Mouse (Mus musculus) forebrain, embryonic 14.5 days (tissue): ENCODE measurements at regions not wholly inside any gene's neighbourhood (a gene's known extent, or its start where the extent isn't known, plus 50 kb on each side); places are given as distances from the start of the nearest gene placed in this dataset.

Source experiments
- ATAC-seq: fragments of 200-750 bp; cut with Nextera tagmentation; 2 replicates; pipeline ENCODE4 v1.8.0; 2017; ENCODE audit warnings: mild to moderate bottlenecking, moderate library complexity
- DNase-seq: peaks from one replicate; pipeline ENCODE4 v3.0.0-alpha.2; 2015; ENCODE audit warnings: low spot score
- H3K27ac ChIP-seq: fragments of 300-500 bp; sonication (generic); 2 replicates; pipeline ENCODE4 v1.5.1; 2014; ENCODE audit warnings: low read depth, mild to moderate bottlenecking, control low read depth, low read length, moderate library complexity
- H3K27me3 ChIP-seq: fragments of 300-500 bp; sonication (generic); replicated peaks from 2 replicates; pipeline ENCODE4 v1.6.1; 2014; ENCODE audit warnings: low read length, control low read depth, mixed read lengths; ENCODE audit not compliant: control insufficient read depth, insufficient read depth
- H3K36me3 ChIP-seq: fragments of 300-500 bp; sonication (generic); 2 replicates; pipeline ENCODE4 v1.6.1; 2014; ENCODE audit warnings: low read length, control low read depth; ENCODE audit not compliant: control insufficient read depth, insufficient read depth
- H3K4me1 ChIP-seq: fragments of 300-500 bp; sonication (generic); 2 replicates; pipeline ENCODE4 v1.6.1; 2014; ENCODE audit warnings: antibody characterized with exemption, low read length, control low read depth; ENCODE audit not compliant: control insufficient read depth, insufficient read depth
- H3K4me2 ChIP-seq: fragments of 300-500 bp; sonication (generic); 2 replicates; pipeline ENCODE4 v1.6.1; 2014; ENCODE audit warnings: mild to moderate bottlenecking, control low read depth, low read length
- H3K4me3 ChIP-seq: fragments of 300-500 bp; sonication (generic); 2 replicates; pipeline ENCODE4 v1.5.1; 2014; ENCODE audit warnings: low read depth, low read length, control low read depth
- H3K9ac ChIP-seq: fragments of 300-500 bp; sonication (generic); 2 replicates; pipeline ENCODE4 v1.6.1; 2014; ENCODE audit warnings: mild to moderate bottlenecking, low read length, control low read depth, moderate library complexity
- H3K9me3 ChIP-seq: fragments of 300-500 bp; sonication (generic); replicated peaks from 2 replicates; pipeline ENCODE4 v1.6.1; 2016; ENCODE audit warnings: low read length, control low read depth, mixed read lengths; ENCODE audit not compliant: control insufficient read depth
- WGBS: fragments of 180-500 bp; shearing (Covaris S2); extraction: QIAGEN DNeasy Blood & Tissue Kit; methylation state at CpG from one replicate; pipeline ENCODE4 v1.1.7; 2014; 5-methylcytosine and 5-hydroxymethylcytosine counted together

DNA sequence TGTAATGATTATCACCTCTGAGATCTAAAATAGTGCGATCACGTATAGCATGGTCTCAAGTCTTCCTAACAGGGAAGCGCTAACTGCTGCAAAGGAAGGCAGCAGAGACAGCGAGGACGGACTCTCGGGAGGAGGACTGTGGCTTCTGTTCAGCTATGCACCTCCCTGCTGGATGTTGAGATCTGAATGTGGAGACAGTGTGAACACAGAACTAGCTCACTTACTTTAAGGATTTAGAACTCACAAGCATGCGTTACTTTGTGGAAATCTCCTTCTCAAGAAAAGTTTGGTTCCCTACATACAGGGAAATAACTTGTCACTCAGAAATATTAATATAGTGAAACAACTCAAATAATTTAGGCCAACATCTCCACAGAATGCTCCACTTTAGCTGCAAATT, 109.8 kb downstream of the Nhlrc3 start:
- no peak overlapping the region for H3K27ac ChIP-seq
- no peak overlapping the region for H3K4me3 ChIP-seq
- no peaks in the 10 kb centered on the region for H3K36me3 ChIP-seq
- no peaks in the 10 kb centered on the region; the same call in 1 of the 2 replicates for H3K9me3 ChIP-seq
- WGBS = 81% methylated on average over 7 of the region's 7 CpGs
- DNase-seq = no peak
- no peaks in the 10 kb centered on the region for H3K4me1 ChIP-seq
- no peak overlapping the region for H3K9ac ChIP-seq
- no peaks in the 10 kb centered on the region for H3K27me3 ChIP-seq
- ATAC-seq = no peak
- H3K4me2 ChIP-seq = no peak overlapping the region

DNA sequence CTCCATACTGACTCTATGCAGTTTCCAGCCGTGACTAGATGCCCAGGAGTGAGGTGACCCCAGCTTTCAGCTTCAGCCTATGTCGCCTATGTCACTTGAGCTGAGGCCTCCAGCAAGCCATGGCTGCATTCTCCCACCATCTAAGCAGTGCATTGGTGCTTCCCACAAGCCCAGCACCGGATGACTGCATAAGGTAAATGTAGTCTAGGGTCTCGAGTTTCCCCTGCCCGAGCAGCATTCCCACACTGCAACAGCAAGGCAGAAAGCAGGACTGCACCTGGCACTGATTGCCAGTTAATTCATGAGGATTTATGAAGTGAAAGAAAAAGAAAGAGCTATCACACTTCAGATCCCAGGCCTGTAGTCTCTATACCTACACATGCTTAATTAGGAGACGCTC, 119.5 kb downstream of the Nhlrc3 start:
- Histone ChIP-seq H3K36me3 (no peaks in the 10 kb centered on the region), H3K4me1 (no peaks in the 10 kb centered on the region), H3K4me2 (no peak overlapping the region), H3K9me3 (no peaks in the 10 kb centered on the region), H3K27ac (no peak overlapping the region), H3K4me3 (no peak overlapping the region), H3K9ac (no peak overlapping the region), H3K27me3 (no peaks in the 10 kb centered on the region)
- 78% methylated on average over 6 of the region's 6 CpGs for WGBS
- DNase-seq = no peak
- no peak for ATAC-seq

DNA sequence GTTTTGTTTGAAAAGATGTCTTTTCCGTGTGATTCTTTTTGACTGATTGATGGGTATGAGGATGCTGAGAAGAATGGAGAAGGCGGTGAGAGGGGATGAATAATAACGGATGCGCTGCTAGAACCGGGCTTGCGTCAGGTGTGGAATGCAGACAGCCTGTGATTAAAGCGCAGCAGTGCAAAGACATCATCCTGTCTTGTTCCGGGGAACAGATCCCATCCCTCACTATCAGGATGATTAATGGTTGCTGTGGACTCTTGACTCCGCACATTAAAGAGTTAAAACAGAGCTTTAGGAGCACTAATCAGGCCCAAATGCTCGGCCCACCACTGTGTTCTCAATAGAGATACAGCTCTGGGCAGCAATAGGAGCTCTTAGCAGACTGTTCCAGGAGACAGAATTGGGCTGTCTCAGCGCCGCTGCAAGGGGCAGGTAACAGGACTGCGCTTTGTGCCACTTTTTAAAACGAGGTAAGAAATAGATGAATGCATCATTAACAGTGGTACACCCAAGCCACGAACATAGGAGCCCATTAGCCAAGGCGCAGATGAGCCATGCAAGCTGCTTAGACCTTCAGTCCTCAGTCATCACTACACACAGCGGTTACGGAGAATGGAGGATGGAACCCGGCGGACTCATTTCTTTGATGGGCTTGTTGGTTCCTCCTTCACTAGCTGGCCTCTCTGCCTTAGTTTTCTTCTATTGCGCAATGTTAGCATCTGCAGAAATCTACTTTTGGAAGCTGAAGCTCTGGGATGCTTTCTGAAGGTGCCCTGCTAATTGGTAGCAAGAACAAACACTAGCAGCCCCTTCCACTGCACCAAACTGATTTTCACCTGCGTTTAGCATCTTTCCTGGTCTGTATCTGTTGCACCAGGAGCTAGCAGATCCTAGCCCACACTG, 121.6 kb downstream of the Nhlrc3 start:
- no peak for DNase-seq
- WGBS = 79% methylated on average over 22 of the region's 22 CpGs

DNA sequence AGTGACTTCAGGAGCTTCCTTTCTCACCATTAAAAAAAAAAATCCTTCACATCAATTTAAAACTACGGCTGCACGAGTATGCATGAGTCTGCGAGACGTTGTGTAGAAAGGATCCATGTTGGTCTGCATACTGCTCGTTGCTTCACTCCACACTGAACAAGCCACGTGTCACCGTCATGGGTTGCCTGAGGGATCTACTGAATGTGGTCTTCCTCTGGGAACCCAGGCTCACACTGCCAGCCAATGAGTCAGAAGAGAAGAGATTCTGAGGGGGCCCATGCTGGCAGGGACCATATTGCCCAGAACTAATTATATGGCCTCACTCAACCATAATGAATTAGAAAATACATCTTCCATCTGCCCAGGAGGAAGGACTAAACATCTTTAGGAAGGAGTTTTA, 124.6 kb downstream of the Nhlrc3 start:
- no peaks in the 10 kb centered on the region for H3K9me3 ChIP-seq
- H3K4me3 ChIP-seq = no peak overlapping the region
- no peak overlapping the region for H3K27ac ChIP-seq
- no peak for ATAC-seq
- 88% methylated on average over 7 of the region's 7 CpGs for WGBS
- no peaks in the 10 kb centered on the region for H3K36me3 ChIP-seq
- DNase-seq = no peak
- H3K4me1 ChIP-seq = no peaks in the 10 kb centered on the region
- no peaks in the 10 kb centered on the region for H3K27me3 ChIP-seq
- H3K4me2 ChIP-seq = no peak overlapping the region
- no peak overlapping the region for H3K9ac ChIP-seq

More for the DNA sequence above, 121.6 kb downstream of the Nhlrc3 start:
- no peaks in the 10 kb centered on the region for H3K4me1 ChIP-seq
- H3K27ac ChIP-seq = no peak overlapping the region
- no peak overlapping the region for H3K4me3 ChIP-seq
- H3K9me3 ChIP-seq = no peaks in the 10 kb centered on the region
- no peak overlapping the region for H3K9ac ChIP-seq
- no peaks in the 10 kb centered on the region for H3K27me3 ChIP-seq
- ATAC-seq = no peak
- no peak overlapping the region for H3K4me2 ChIP-seq
- no peaks in the 10 kb centered on the region for H3K36me3 ChIP-seq

DNA sequence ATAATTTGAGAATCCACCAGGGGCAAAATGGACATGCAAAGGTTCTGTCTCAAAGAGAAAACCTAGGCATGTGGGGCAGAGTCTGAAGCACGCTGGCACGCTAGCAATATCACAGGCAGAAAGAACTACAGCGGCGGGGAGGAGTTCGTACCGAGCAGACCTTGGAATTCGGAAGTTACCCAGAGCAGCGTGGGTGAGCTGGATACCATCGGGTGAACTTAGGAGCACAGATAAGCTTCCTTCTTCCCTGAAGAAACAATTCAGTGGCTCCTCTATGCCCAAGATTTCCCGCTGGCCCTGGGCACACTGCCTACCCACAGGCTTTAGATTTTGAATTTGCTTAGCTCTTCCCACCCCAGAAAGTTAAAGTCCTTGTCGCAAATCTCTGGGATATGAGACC, 129.1 kb downstream of the Nhlrc3 start:
- Histone ChIP-seq H3K27me3 (no peaks in the 10 kb centered on the region), H3K4me3 (no peak overlapping the region), H3K27ac (no peak overlapping the region), H3K4me1 (no peaks in the 10 kb centered on the region), H3K4me2 (no peak overlapping the region), H3K9me3 (no peaks in the 10 kb centered on the region), H3K36me3 (no peaks in the 10 kb centered on the region), H3K9ac (no peak overlapping the region)
- ATAC-seq = no peak
- WGBS = 62% methylated on average over 11 of the region's 11 CpGs
- no peak for DNase-seq

DNA sequence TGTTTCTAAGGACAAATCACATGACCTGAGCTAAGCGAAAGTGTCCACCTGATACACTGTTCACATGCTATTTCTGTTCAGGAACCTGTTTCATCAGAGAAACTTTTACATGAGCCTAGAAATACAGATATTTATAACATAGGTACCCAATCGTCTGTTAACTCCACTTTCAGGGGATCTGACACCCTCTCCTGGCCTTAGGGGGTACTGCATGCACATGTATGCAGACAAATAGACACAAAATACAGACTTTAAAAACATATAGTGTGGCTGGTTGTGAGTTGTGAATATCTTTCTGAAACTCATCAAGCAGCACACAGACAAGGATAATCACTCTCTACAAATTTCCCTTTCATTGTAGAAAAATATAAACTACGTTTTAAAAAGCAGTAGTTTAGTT, 133.6 kb downstream of the Nhlrc3 start:
- no peak overlapping the region for H3K4me3 ChIP-seq
- H3K9ac ChIP-seq = no peak overlapping the region
- H3K27me3 ChIP-seq = no peaks in the 10 kb centered on the region
- no peaks in the 10 kb centered on the region for H3K36me3 ChIP-seq
- no peaks in the 10 kb centered on the region for H3K9me3 ChIP-seq
- 57% methylated on average over 3 of the region's 3 CpGs for WGBS
- no peak overlapping the region for H3K27ac ChIP-seq
- DNase-seq = no peak
- H3K4me1 ChIP-seq = peaks cover 3% of the 10 kb centered on the region
- no peak overlapping the region for H3K4me2 ChIP-seq
- no peak for ATAC-seq

DNA sequence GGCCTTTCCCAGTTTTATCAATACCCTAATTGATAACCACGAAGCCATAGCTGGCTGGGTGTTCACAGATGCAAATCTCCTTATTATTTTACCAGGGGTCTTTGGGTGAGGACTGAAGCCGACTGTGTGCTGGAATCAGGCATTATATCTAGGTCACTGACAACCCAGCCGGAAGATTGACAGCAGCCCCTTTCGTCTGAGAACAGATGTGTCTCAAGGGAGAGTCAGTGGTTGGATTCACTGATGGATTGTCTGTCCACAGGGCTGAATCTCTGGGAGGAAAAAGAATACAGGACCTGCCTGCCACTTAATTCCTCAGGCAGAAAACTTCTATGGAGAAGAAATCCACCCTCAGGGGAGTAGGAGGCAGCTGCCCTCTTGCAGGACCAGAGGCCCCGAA, 135.7 kb downstream of the Nhlrc3 start:
- ATAC-seq = no peak
- no peaks in the 10 kb centered on the region for H3K27me3 ChIP-seq
- peaks cover 3% of the 10 kb centered on the region for H3K4me1 ChIP-seq
- no peaks in the 10 kb centered on the region for H3K9me3 ChIP-seq
- H3K4me2 ChIP-seq = no peak overlapping the region
- H3K27ac ChIP-seq = no peak overlapping the region
- H3K4me3 ChIP-seq = no peak overlapping the region
- H3K9ac ChIP-seq = no peak overlapping the region
- DNase-seq = no peak
- 51% methylated on average over 5 of the region's 5 CpGs for WGBS
- no peaks in the 10 kb centered on the region for H3K36me3 ChIP-seq

DNA sequence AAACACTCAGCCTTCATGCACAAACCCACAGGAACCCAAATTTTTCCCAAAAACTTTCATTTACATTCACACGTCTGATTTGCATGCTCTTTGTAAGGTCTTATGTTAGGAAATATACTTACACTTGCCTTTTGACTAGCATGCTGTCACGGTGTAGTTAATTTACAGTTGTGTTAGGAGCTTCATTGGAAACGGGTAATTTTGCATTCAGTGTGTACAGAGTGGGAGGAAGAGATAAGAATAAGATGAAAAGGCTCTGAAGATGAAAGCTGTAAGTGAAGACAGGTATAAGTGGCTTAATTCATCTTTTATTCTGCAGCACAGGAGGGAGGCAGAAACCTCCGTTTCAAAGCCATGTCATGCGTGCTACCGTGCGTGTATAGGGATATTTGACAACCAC, 136.2 kb downstream of the Nhlrc3 start:
- no peak for DNase-seq
- no peaks in the 10 kb centered on the region for H3K27me3 ChIP-seq

DNA sequence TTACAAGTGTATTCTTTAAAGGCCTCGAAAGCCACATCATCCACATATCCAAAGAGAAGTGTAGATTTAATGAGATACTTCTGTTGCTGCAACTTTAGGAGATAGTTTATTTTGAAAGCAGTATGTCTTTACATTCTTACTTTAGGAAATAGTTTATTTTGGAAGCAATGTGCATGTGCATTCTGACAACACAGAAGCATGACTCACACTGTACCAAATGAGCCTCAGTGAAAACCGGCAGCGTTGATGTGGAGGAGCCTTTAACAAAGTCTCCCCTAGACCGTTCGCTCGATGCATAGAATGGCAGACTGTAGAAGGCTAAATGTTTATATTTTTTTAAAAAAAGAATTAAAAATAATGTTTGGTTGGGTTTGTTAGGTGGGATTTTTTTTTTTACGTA, 138.1 kb downstream of the Nhlrc3 start:
- no peak overlapping the region for H3K4me3 ChIP-seq
- H3K9me3 ChIP-seq = no peaks in the 10 kb centered on the region
- 94% methylated on average over 7 of the region's 7 CpGs for WGBS
- H3K36me3 ChIP-seq = no peaks in the 10 kb centered on the region
- no peak overlapping the region for H3K9ac ChIP-seq
- peaks cover 3% of the 10 kb centered on the region for H3K4me1 ChIP-seq
- H3K4me2 ChIP-seq = no peak overlapping the region
- DNase-seq = no peak
- ATAC-seq = no peak
- no peak overlapping the region for H3K27ac ChIP-seq
- H3K27me3 ChIP-seq = no peaks in the 10 kb centered on the region

More for the DNA sequence above, 136.2 kb downstream of the Nhlrc3 start:
- Histone ChIP-seq H3K9ac (no peak overlapping the region), H3K4me1 (peaks cover 3% of the 10 kb centered on the region), H3K9me3 (no peaks in the 10 kb centered on the region), H3K27ac (no peak overlapping the region), H3K4me2 (no peak overlapping the region), H3K36me3 (no peaks in the 10 kb centered on the region), H3K4me3 (no peak overlapping the region)
- 58% methylated on average over 7 of the region's 7 CpGs for WGBS
- no peak for ATAC-seq
